Mouse (Mus musculus): ENCODE measurements around the gene Tex52. TPM values are rescaled to one million over a fixed set of nuclear protein-coding genes. Genes with fewer than 3 reads are reported as not detected.

The Tex52 gene
- polyA plus RNA-seq, 2 experiments from 2014 or later = not detected

GRCm38 (mm10) chr6:128381254-128381653, 6.0 kb downstream of the Tex52 start:
- no peak for ATAC-seq

GRCm38 (mm10) chr6:128383752-128384151, 8.5 kb downstream of the Tex52 start:
- ATAC-seq = no peak

- no peak for ATAC-seq
Observed at GRCm38 (mm10) chr6:128385026-128385425, 9.8 kb downstream of the Tex52 start.

GRCm38 (mm10) chr6:128389185-128389584, 13.9 kb downstream of the Tex52 start:
- ATAC-seq = no peak

DNA sequence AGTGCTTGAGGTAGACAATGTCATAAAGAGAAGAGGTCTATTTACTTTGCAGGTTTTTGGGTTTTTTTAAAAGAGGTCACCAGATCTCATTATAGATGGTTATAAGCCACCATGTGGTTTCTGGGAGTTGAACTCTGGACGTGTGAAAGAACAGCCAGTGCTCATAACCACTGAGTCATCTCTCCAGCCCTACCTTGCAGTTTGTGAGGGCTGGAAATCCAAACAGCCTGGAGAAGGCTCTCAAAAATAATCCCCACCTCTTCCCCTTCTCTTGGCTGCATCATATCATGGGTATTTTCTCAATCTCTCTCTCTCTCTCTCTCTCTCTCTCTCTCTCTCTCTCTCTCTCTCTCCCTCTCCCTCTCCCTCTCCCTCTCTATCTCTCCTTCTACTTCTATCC, 15.4 kb downstream of the Tex52 start:
- no peak for ATAC-seq

DNA sequence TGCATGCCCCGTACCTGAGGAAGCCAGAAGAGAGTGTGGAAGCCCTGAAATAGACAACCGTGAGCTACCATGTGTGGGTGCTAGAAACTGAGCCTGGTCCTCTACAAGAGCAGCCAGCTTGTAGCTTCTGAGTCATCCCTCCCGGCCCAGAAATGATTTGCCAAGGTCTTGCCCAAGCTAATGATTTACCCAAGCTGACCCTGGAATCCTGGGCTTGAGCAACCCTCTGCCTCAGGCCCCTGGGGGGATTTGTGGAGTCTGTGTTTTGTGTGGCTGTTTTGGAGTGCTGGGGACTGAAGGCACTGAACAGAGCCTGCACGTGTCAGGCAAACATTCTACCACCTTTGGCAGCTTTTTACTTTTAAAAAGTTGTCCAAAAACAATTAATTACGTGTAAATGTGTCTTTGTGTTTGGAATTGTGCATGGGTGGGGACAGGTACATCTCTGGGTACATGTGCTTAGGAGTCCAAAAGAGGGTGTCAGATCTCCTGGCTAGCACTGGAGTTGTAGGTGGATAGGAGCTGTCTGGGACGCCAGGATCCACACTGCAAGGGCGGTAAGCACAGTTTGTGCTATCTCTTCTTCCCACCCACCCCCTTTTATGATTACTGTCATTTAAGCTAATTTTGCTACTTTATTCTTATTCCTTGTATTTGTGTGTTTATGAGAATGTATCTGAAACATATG, 22.5 kb downstream of the Tex52 start:
- no peak for ATAC-seq

- no peak for ATAC-seq
Observed at GRCm38 (mm10) chr6:128398996-128399395, 23.7 kb downstream of the Tex52 start, which contains the start of gene Nrip2. Nrip2 (plus strand) TSS chr6:128399296.

- ATAC-seq = no peak
Observed at GRCm38 (mm10) chr6:128399421-128400185, 24.3 kb downstream of the Tex52 start.

GRCm38 (mm10) chr6:128404708-128405107, 29.5 kb downstream of the Tex52 start:
- ATAC-seq = no peak

- ATAC-seq = no peak
Observed at GRCm38 (mm10) chr6:128408544-128409125, 33.4 kb downstream of the Tex52 start.

DNA sequence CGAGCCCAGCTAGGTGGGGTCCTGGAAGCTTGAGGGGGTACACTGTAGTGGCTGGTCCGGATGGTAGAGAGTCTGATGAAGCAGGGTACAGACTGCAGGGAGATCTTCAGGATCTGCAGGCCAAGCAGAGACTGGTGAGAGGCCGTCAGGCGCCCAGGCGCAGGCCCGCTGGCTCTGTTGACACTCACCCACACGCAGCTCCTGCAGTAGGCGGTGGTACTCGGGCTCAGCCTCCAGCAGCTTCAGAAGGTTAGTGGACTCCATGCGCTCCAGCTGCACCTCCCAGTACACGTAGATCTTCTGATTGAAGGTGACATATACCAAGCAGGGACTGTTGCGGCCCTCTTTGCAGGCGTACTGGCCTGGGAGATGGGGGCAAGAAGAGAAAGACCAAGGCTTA, 35.0 kb downstream of the Tex52 start:
- no peak for ATAC-seq

DNA sequence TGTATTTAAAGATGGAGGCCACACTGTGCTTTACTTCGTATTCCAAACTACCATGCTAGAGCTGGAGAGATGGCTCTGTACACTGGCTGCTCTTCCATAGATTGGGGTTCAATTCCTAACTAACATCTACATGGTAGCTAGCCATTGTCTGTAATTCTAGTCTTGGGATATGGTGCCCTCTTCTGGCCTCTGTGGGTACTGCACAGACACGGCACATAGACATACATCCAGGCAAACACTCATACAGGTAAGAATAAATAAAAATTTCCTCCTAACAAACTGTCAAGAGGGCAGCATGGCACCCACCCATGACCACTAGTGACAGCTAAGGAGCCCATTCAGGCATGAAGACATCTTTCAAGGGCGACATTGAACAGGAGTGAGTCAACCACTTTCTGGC, 35.9 kb downstream of the Tex52 start:
- peak; percentile 86 for ATAC-seq

- no peak for ATAC-seq
Observed at GRCm38 (mm10) chr6:128416169-128416568, 40.9 kb downstream of the Tex52 start.

DNA sequence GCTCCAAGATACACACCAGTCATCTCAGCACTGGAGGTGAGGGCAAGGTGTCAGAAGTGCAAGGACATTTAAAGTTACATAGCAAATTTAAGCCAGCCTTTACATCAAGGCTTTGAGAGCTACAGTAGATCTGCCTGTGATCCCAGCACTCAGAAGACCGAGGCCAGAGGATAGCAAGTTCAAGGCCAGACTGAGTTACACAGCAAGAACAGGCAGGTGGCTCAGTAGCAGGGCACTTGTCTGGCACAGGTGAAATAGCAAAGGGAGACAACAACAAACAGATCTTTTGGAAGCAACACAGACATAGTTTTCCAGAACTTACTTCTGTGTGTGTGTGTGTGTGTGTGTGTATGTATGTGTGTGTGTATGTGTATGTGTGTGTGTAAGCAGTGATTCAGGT, 42.8 kb downstream of the Tex52 start:
- ATAC-seq = no peak

DNA sequence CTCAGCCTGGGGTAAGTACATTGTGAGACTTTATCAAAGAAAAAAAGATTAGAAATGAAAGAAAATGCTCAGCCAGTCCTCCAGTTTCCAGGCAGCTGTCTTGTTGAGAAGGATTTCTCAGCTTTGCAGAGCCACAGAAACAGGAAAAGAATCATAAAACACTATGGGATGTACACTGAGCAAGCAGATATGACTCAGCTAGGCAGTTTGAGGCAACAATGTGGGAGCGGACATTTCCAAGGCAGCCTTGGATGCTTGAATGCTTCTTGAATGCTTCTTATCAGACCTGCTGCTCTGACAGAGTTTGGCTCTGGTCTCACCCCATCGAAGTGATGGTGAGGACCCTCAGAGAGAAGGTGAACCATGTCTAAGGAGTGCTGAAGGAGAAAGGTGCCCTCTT, 45.8 kb downstream of the Tex52 start:
- no peak for ATAC-seq

- ATAC-seq = no peak
Observed at GRCm38 (mm10) chr6:128421480-128421879, 46.2 kb downstream of the Tex52 start.

DNA sequence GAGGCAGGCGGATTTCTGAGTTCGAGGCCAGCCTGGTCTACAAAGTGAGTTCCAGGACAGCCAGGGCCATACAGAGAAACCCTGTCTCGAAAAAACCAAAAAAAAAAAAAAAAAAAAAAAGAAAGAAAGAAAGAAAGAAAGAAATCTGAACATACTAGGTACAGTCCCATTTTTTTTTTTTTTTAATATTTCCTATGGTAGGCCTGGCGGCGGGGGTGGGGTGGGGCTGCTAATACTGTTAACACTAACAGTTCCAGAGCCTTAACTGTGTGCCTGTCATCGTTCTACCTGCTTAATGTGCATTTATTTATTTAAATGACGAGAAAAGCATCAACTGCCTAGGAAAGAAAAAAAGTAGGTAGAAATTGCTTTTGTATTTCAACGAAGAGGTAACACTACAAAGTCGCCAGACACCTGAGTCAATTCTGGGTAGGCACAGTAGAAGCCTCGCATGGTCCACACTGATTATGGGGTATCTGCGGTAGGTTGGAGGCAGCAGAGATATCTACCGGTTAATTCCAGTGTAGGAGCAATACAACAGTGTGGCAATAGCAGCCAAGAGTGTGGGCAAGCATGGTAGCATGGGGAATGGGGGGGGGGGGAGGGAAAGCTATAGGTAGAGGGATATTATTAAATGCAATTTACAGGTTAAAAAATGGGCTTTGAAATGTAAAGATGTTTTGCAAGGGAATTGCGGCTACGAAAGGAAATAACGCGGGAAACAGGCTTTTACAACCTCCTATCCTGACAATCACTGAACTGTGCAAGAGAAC, 48.4 kb downstream of the Tex52 start:
- ATAC-seq = no peak

DNA sequence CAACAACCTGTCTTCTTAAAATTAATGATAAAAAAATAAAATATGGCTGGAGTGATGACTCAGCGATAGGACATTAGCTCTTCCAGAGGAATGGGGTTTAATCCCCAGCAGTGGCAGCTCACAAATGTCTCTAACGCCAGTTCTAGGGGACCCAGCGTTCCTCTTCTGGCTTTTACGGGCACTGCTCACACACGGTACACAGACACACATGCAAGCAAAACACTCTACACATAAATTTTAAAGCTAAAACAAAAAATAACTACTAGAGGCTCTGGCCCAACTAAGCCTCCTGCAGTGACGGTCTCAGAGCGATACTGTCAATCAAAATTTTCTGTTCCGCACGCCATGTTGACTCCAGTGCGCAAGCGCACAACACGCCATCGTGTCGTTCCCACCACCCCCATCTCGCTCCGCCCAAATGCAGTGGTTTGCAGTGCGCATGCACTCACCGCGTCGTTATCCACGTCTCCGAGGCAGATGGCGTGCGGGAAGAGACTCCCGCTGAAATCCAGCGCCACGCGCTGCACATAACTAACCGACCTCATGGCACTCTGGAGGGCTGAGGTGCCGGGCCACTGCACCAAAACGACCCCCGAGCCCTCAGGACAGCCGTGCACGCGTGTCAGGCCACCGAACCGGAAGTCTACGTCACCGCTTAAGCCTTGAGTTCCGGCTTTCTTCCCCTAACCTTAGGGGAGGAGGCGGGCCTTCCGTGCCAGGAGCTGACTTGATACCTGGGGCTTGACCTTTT, 49.2 kb downstream of the Tex52 start, which contains the start of gene Itfg2:
TSS of gene Itfg2 (minus strand) at position 663 of the 751 bp plus-strand sequence.
- peak; percentile 93 for ATAC-seq

DNA sequence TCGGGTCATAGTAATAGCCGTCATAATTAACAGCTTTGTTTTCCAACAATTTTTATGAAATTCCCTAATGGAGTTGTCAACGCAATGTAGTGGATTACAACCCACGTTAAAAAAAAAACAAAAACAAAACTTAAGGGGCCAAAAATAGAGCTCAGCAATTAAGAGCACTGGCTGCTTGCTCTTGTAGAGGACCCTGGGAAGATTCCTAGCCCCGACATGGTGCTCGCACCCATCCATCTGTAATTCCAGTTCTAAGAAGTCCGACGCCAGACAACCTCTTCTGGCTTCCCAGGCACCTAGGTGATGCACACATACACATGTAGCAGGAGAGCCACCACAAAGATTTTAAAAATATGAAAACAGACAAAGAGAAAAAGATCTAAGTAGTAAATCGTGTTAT, 49.8 kb downstream of the Tex52 start:
- peak; percentile 2 for ATAC-seq

DNA sequence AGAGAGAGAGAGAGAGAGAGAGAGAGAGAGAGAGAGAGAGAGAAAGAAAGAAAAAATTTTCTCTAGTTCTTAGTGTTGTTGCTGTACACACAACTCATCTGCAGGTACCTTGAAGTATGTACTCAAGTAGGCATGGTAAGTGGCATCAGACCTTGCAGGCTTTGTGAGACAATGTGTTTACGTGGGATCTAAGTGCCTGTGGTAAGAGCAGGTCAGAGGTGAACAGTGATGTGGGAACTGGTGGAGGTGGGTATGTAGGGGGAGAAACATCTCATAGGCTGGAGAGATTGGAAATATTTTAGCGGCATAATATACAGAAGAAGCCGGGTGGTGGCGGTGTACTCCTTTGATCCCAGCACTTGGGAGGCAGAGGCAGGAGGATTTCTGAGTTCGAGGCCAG, 52.3 kb downstream of the Tex52 start:
- no peak for ATAC-seq

DNA sequence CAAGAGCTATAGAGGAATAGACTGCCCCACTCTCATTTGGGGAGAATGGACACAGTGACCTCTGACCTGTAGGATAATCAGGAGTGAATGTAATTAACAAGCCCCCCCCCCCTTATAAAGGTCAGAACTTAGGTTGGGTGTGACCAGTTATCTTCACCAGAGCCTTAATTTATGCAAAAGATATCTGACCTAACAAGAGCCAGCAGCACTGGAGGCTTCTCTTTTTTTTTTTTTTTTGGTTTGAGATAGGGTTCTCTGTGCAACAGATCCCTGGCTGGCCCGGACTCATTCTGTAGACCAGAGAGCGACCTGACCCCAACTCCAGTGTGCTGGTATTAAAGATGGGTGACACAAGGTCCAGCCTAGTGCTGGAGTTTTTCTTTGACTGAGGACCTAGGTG, 54.0 kb downstream of the Tex52 start:
- ATAC-seq = no peak

DNA sequence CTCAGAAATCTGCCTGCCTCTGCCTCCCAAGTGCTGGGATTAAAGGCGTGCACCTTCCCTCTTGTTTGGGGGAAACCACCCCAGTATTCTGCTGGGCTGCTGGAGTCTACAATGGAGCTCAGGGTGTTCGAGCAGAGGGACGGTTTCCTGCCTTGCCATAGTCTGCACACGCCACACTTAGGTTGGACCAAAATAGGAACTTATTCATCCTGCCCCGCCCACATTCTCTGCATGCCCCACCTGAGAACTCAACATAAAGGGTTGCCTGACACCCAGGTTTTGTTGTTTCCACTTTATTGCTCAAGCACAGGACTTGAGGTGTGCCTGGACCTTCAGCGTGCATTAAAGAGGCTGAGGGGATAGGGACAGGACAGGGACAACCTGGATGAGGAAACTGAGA, 54.6 kb downstream of the Tex52 start:
- ATAC-seq = no peak

All from CD4-positive, CD25-positive, alpha-beta regulatory T cell, adult 4 months (primary cell).